Mouse (Mus musculus) erythroblast, adult 5-6 weeks (primary cell): ENCODE measurements at regions not wholly inside any gene's neighbourhood (a gene's known extent, or its start where the extent isn't known, plus 50 kb on each side); places are given as distances from the start of the nearest gene placed in this dataset.

Source experiments
- ATAC-seq: replicated peaks from 2 replicates; pipeline ENCODE4 v1.8.0; 2016; ENCODE audit warnings: moderate number of reproducible peaks, mild to moderate bottlenecking, moderate TSS enrichment, inconsistent platforms; ENCODE audit not compliant: poor library complexity, low FRiP score, severe bottlenecking

GRCm38 (mm10) chr4:33745180-33745579 lies 179.2 kb upstream of the Cnr1 start:
- no peak for ATAC-seq

- ATAC-seq, result no peak
These were observed 177.0 kb upstream of the Cnr1 start for GRCm38 (mm10) chr4:33747316-33747895.

- ATAC-seq, result no peak
These were observed 156.7 kb upstream of the Cnr1 start for GRCm38 (mm10) chr4:33767721-33768120.

GRCm38 (mm10) chr4:33786027-33786426 lies 138.4 kb upstream of the Cnr1 start:
- ATAC-seq, result no peak

GRCm38 (mm10) chr4:33786958-33787357 lies 137.4 kb upstream of the Cnr1 start:
- ATAC-seq, result no peak

- no peak for ATAC-seq
These were observed 131.0 kb upstream of the Cnr1 start for GRCm38 (mm10) chr4:33793398-33793797.

- no peak for ATAC-seq
These were observed 128.9 kb upstream of the Cnr1 start for GRCm38 (mm10) chr4:33795461-33795860.

- no peak for ATAC-seq
These were observed 126.4 kb upstream of the Cnr1 start for GRCm38 (mm10) chr4:33797964-33798363.

- ATAC-seq, result no peak
These were observed 125.7 kb upstream of the Cnr1 start for GRCm38 (mm10) chr4:33798654-33799053.

- ATAC-seq, result no peak
These were observed 125.3 kb upstream of the Cnr1 start for GRCm38 (mm10) chr4:33799110-33799509.

- no peak for ATAC-seq
These were observed 124.6 kb upstream of the Cnr1 start for GRCm38 (mm10) chr4:33799831-33800230.

- no peak for ATAC-seq
These were observed 112.1 kb upstream of the Cnr1 start for GRCm38 (mm10) chr4:33812338-33812737.

GRCm38 (mm10) chr4:33823850-33824249 lies 100.5 kb upstream of the Cnr1 start:
- ATAC-seq, result no peak

GRCm38 (mm10) chr4:33833134-33833533 lies 91.3 kb upstream of the Cnr1 start:
- no peak for ATAC-seq

- ATAC-seq, result no peak
These were observed 86.0 kb upstream of the Cnr1 start for GRCm38 (mm10) chr4:33838436-33838835.

- no peak for ATAC-seq
These were observed 84.3 kb upstream of the Cnr1 start for GRCm38 (mm10) chr4:33840119-33840518.

- ATAC-seq, result no peak
These were observed 78.6 kb upstream of the Cnr1 start for GRCm38 (mm10) chr4:33845611-33846395.

GRCm38 (mm10) chr4:33850249-33850648 lies 74.1 kb upstream of the Cnr1 start:
- no peak for ATAC-seq

GRCm38 (mm10) chr4:33852294-33852693 lies 72.1 kb upstream of the Cnr1 start:
- no peak for ATAC-seq

- ATAC-seq, result no peak
These were observed 69.3 kb upstream of the Cnr1 start for GRCm38 (mm10) chr4:33855112-33855511.

GRCm38 (mm10) chr4:33867126-33867525 lies 57.3 kb upstream of the Cnr1 start:
- ATAC-seq, result no peak

- ATAC-seq, result no peak
These were observed 55.1 kb upstream of the Cnr1 start for GRCm38 (mm10) chr4:33869317-33869716.
